Mouse (Mus musculus) layer of hippocampus, adult 2 months (tissue): ENCODE measurements around the gene Lyrm1. TPM values are rescaled to one million over a fixed set of nuclear protein-coding genes. Genes with fewer than 3 reads are reported as not detected.
A peak's percentile ranks its signal among the peaks of the same experiment; 100 is the strongest.

Experiments used
- DNase-seq, 2 experiments: peaks; one replicate each; pipeline ENCODE4 v3.0.0; 2022; ENCODE audit warnings: low spot score in 2 of 2
- H3K27ac ChIP-seq: fragments of 200-600 bp; 2 replicates; pipeline ENCODE4 v1.8.1; 2022
- H3K4me3 ChIP-seq: fragments of 200-600 bp; 2 replicates; pipeline ENCODE4 v1.8.1; 2022; ENCODE audit warnings: mild to moderate bottlenecking
- CTCF ChIP-seq: fragments of 200-600 bp; conservative IDR thresholded peaks from 2 replicates; pipeline ENCODE4 v1.8.1; 2022; ENCODE audit warnings: antibody characterized with exemption, mild to moderate bottlenecking, moderate library complexity
- long read RNA-seq, 2 experiments: library from polyadenylated mRNA; stranded (forward); transcript quantifications; one replicate each; pipeline ENCODE4 v2.0.0; 2021; ENCODE audit warnings: borderline mapping rate in 2 of 2
- total RNA-seq, 2 experiments: library from RNA; stranded (reverse); gene quantifications; 2 replicates each; pipeline ENCODE4 v1.2.3; 2021

The Lyrm1 gene
- 10 to 100 TPM in 1 of 2 experiments, 1 to 10 TPM in 1; 9.8 to 10.8 TPM for total RNA-seq
- long read RNA-seq, experiment 1, partial matches to known transcripts, result 1 of 7 reads
- long read RNA-seq, experiment 1, other reads (novel, unspliced or antisense), result 4 of 7 reads
- long read RNA-seq, experiment 2, partial matches to known transcripts, result 1 of 7 reads
- long read RNA-seq, experiment 2, other reads (novel, unspliced or antisense), result 4 of 7 reads

DNA sequence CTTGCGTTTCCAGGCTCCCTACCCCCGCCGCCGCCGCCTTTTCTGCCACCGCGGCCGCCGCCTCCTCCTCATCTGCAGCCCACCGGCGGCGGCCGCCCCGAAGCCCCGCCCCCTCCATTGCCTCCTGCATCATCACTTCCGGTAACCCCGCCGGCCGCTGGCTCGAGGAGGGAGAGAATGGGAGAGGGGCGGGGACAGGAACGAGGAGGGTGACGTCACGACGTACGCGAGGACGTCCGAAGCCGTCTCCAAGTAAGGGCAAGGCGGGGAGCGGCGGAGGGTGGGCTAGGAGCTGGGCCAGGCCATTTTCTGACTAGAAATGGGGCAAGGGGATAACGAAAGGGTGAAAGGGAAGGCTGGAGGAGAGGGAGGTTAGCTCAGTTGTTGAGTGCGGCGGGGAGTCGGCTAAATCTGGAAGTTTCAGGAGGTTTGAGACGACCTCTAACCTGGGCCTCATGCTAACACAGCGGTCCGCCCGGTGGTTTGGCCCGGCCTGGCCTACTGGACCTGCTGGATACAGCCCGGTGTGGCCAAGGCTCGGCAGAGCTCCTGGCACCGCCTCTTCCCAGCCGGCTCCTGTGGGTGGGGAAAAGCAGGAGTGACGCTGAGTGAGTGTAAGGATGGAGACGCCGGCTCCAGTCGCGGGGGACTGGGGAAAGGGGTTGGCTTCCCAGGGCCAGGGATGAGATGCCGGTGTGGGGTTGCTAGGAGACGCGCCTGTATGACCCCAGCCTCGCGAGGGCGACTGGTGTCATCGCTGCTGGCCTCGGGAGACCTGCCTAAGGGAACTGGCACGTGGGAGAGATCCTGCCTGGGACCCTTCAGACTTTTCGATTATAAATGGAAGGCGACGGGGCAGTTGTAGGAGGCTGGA, at the start of gene Lyrm1, which contains the start of gene Dcun1d3:
Gene Lyrm1, plus strand, starts transcription at position 223 of the 874 bp plus-strand sequence.
Gene Dcun1d3, minus strand, starts transcription at position 660 of the 874 bp plus-strand sequence.
- peak; percentile 97 to 98 for DNase-seq
- 0 out of 2 replicates have a peak, but pooled peaks have one; percentile 9 for TF ChIP-seq CTCF
- peak within 1 kb of the TSS; percentile 99 for H3K27ac ChIP-seq
- peak within 1 kb of the TSS; percentile 91 for H3K4me3 ChIP-seq

DNA sequence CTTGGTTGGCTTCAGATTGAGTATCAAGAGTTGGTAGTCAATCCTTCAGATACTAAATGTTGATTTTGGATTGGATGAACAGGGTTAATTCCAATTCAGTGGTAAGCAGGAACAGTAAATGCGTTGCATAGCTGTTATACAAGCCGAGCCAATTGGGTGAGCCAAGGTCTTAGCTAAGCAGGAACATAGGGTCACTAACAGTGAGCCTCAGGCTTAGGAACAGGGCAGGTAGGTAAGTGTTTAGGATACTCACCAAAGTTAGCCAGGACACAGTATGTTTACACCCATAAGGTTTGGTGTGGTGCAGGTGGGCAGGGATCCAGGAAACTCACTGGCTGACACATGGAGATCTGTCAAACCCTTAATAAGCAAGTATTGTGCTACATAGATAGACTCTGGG, 48.3 kb upstream of the Lyrm1 start:
- Histone ChIP-seq H3K4me3 (no peak overlapping the region), H3K27ac (no peak overlapping the region)
- no peak for TF ChIP-seq CTCF
- no peak for DNase-seq

DNA sequence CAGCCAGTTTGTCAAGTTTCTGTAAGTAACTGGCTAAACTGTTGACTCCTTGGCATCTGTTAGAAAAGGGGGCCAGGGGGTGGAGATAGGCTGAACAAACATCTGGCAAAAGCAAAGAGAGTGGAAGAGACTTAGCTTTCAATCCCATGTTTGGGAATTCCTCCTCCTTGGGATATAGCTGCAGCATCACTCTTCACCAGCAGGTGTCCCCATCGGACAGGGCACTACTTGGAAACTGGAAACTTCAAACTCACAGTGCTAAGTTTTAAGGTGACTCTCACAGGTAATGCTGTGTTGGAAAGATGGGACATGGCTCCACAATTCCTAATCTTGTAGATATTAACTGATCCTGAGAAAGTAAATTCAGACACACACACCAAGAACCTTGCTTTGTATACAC, 46.6 kb upstream of the Lyrm1 start:
- peak; percentile 97 for TF ChIP-seq CTCF
- Histone ChIP-seq H3K4me3 (no peak overlapping the region), H3K27ac (no peak overlapping the region)
- peak; percentile 34 to 74 for DNase-seq

DNA sequence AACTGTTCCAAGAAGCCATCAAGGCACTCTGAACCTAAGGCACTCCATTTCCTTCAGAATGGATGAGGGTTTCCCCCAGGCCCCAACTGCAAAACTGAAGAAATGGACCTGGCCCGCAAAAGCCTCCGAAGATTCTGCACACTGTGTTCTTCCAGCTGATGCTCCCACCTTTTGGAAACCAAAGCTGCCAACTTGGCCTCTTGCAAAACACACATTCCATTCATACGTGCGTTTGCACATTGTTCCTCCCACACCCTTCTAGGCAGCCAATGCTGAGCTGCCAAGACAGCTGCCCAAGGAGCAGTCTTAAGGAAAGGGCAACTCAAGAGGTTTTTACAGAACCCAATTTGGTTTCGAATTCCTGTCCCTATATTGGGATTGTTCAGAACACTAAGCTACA, 44.9 kb upstream of the Lyrm1 start:
- DNase-seq, result no peak
- no peak overlapping the region for H3K4me3 ChIP-seq
- no peak for TF ChIP-seq CTCF
- H3K27ac ChIP-seq, result no peak overlapping the region

DNA sequence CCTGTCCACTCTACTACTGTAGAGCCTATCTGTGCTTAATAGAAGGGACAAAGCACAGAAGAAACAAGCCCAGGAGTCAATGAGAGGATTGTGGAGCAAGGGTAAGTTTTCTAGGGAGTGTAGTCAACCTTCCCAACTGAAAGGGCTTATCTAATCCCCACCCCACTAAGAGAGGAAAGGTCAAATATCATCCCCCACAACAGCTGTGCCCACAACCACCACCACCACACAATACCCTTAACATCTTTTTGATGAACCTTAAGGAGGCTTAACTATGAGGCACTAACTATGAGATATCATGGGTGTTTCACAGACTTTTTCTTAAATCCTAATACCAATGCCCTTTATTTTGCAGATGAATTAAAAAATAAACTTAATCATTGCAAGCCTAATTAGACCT, 43.2 kb upstream of the Lyrm1 start:
- Histone ChIP-seq H3K27ac (no peak overlapping the region), H3K4me3 (no peak overlapping the region)
- no peak for DNase-seq
- no peak for TF ChIP-seq CTCF

DNA sequence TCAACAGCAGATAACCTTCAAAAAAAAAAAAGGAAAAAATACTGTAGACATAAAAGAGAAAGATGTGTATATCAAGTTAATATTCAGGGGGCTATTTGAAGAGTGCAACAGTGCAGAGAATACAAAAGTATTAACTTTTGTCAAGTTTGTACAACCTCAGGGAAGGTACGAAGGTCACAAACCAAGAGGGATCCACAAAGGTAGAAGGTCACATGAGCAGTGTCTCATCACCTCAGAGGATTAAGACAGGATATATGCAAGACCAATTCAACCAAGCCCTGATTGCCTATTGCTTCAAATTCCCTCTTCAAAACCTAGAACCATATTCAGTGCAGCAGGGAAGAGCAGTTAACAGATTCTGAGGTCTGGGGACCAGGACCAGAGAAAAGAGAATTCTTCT, 42.5 kb upstream of the Lyrm1 start:
- DNase-seq, result no peak
- TF ChIP-seq CTCF, result no peak
- no peak overlapping the region for H3K4me3 ChIP-seq
- no peak overlapping the region for H3K27ac ChIP-seq

DNA sequence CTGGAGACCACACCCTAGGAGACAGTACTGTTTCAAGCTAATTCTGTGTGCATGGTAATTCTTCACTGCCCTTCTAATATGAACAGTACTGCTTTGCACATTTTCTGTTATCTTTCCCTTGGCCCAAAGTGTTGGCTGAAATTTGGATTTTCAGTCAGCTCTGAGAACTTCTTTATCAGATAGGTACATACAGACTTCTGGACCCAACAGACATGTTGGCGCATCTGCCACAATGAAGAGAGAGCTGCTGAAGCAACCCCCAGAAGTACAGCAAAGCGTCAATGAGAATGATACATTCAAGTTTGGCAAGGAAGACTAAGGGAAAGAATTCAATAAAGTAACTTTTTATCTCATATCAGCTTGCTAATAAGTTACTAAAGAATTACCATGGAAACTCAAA, 41.3 kb upstream of the Lyrm1 start:
- TF ChIP-seq CTCF, result no peak
- no peak for DNase-seq
- no peak overlapping the region for H3K4me3 ChIP-seq
- H3K27ac ChIP-seq, result no peak overlapping the region

DNA sequence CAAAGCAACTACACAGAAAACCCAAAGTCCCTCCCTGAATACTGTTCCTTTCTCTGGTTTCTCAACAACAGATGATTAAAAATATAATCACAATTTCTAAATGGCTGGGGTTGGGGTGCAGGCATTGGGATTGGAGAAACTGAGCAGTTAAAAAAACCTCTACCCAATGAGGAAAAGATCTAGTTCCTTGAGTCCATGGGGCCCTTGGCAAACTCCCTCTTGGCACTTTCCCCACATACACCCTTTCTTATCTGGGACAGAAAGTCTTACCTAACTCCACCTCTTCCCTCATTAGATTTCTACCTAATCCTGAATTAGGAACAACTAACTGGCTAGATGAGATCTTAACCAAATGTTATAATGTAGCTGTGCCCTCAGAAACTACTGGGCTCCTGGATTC, 40.6 kb upstream of the Lyrm1 start:
- H3K4me3 ChIP-seq, result no peak overlapping the region
- no peak for DNase-seq
- no peak overlapping the region for H3K27ac ChIP-seq
- TF ChIP-seq CTCF, result no peak

DNA sequence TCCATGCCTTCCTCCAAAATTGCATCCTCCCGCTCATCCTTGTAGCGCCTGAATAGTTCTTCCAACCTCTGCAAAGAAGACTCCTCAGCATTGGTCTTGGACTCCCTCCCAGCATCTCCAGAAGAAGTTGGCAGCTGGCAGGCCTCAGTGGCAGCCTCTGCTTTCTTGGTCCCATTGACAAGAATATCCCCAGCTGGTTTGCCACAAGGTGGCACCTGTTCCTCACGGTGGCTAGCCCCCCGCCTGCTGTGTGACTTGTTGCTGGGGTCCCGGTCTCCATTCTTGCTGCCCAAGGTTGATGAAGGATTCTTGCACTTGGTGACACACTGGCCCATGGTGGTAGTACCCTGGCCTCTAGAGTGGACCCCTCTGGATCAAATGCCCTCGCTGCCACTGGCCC, 36.2 kb upstream of the Lyrm1 start:
- no peak overlapping the region for H3K4me3 ChIP-seq
- peak; percentile 60 for TF ChIP-seq CTCF
- DNase-seq, result no peak
- H3K27ac ChIP-seq, result no peak overlapping the region

DNA sequence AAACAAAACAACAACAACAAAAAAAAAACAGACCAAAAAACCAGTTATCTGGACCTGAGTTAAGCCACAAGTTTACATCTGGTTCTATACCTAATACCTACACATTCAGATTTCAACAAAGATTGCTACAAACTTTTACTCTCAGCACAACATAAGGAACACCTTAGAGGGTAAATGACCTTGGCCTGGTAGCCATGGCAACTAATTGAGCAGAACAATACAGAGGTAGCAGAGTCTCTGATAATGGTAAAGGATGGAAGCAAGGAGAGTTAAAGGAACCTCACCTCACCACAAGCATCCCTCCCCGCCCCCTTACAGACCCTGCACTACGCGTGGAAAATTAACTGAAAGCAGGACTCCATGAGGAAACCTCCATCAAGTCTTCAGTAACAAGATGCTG, 35.5 kb upstream of the Lyrm1 start:
- TF ChIP-seq CTCF, result no peak
- Histone ChIP-seq H3K27ac (no peak overlapping the region), H3K4me3 (no peak overlapping the region)
- DNase-seq, result no peak

DNA sequence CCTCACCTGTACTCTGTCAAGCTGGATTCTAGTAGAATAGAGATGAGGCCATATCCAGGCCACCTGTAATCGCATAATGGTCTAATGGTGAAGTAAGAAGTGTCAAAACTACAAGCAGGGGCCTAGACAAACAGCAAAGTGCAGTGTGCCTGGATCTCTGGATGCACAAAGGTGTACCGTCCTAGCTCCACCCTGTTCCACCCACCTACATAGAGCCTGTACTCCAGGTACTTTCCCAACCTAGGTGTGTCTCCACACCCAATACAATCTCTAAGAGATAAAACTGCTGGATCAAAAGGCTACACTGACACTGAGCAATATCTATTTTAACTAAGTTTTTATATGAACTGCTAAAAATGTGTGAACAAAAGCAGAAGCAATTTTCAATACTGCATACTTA, 35.1 kb upstream of the Lyrm1 start:
- DNase-seq, result no peak
- Histone ChIP-seq H3K4me3 (no peak overlapping the region), H3K27ac (peak overlapping the region; percentile 69; the same call in 1 of the 2 replicates)
- TF ChIP-seq CTCF, result no peak

DNA sequence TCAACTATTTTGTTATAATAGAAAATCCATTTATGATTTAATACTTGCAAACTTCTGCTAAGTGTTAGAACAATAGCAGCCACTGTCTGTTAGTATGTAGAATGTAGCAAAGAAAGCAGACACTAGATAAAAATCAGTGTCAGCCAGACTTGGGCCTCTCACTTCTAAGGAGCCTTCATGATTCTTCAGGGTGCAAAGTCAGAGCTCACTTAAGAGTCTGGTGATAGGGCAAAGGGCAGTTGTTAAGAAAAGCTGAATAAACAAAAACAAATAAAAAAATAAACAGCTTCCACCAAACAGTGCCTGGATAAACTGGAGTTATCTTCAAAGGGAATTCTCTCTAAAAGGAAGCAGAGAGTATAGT, 34.7 kb upstream of the Lyrm1 start:
- no peak for TF ChIP-seq CTCF
- H3K27ac ChIP-seq, result peak overlapping the region; percentile 69; the same call in 1 of the 2 replicates
- H3K4me3 ChIP-seq, result no peak overlapping the region
- no peak for DNase-seq

DNA sequence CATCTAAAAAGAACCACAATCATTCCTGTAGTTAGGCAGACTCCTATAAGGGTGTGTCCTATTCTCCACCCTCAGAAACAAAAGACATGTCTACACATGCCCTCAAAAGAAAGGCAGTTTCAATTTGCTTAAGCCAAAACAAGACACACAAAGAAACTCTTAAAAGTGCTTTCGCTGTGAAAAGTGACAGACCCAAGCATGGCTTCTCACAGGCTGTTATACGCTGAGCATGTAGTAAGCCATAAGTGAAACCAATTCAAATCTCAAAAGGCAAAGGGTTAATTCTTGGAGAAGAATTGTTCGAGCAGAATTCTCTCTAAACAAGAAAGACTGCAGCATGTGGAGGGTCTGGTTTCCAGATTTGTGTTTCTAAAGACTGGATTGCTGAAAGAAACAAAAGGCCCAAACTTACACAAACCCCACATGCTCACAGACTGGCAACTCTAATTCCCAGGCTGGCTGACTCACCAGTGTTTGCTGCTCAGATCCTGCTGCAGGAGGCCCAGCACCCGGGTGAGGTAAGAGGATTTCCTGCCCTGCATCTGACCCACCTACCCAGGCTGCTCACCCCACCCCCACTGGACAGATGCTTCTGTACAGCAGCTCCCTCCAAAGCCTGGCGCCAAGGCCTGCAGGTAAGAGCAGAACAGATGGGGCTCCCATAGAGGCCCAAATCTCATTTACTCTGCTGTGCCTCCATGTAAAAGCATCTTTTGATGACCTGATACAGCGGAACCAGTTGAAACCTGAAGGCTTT, 34.1 kb upstream of the Lyrm1 start:
- Histone ChIP-seq H3K4me3 (no peak overlapping the region), H3K27ac (peak overlapping the region; percentile 69; the same call in 1 of the 2 replicates)
- peak; percentile 31 to 44 for DNase-seq
- TF ChIP-seq CTCF, result no peak
